Mouse (Mus musculus): ENCODE measurements around the gene Atp5h. TPM values are rescaled to one million over a fixed set of nuclear protein-coding genes. Genes with fewer than 3 reads are reported as not detected.

The Atp5h gene
- polyA plus RNA-seq, 1 experiment from 2014 or later = 895 TPM

GRCm38 (mm10) chr11:115373805-115374694, 45.7 kb downstream of the Atp5h start:
- 0 out of 2 replicates have a peak overlapping the region, but pooled peaks have one; percentile 7 for H3K27ac ChIP-seq
- H3K27me3 ChIP-seq (replicated peaks) = peaks cover 23% of the 10 kb centered on the region

GRCm38 (mm10) chr11:115372737-115373136, 47.0 kb downstream of the Atp5h start:
- peaks cover 30% of the 10 kb centered on the region for H3K27me3 ChIP-seq (replicated peaks)
- peaks cover 8% of the 10 kb centered on the region for H3K4me1 ChIP-seq
- no peak for ATAC-seq (ENCODE audit: low FRiP score, low read depth)
- H3K4me2 ChIP-seq (replicated peaks) = no peak overlapping the region
- H3K27ac ChIP-seq = no peak overlapping the region
- no peaks in the 10 kb centered on the region for H3K9me3 ChIP-seq
- no peak overlapping the region for H3K4me3 ChIP-seq
- 43% methylated on average over 2 of the region's 2 CpGs for WGBS
- H3K9ac ChIP-seq = no peak overlapping the region
- H3K36me3 ChIP-seq = no peaks in the 10 kb centered on the region

More at GRCm38 (mm10) chr11:115373805-115374694, 45.7 kb downstream of the Atp5h start:
- H3K9ac ChIP-seq = peak overlapping the region; percentile 61
- H3K4me3 ChIP-seq = peak overlapping the region; percentile 40
- no peaks in the 10 kb centered on the region for H3K9me3 ChIP-seq
- H3K4me1 ChIP-seq = peaks cover 8% of the 10 kb centered on the region; the same call in 1 of the 2 replicates
- peak overlapping the region; percentile 80 for H3K4me2 ChIP-seq (replicated peaks)
- H3K36me3 ChIP-seq = no peaks in the 10 kb centered on the region
- WGBS = 2% methylated on average over 30 of the region's 30 CpGs
- no peak for ATAC-seq (ENCODE audit: low FRiP score, low read depth)

GRCm38 (mm10) chr11:115372015-115372414, 47.7 kb downstream of the Atp5h start:
- Histone ChIP-seq H3K36me3 (no peaks in the 10 kb centered on the region), H3K4me2 (replicated peaks) (no peak overlapping the region), H3K27me3 (replicated peaks) (peaks cover 30% of the 10 kb centered on the region), H3K27ac (no peak overlapping the region), H3K4me3 (no peak overlapping the region), H3K4me1 (peaks cover 16% of the 10 kb centered on the region), H3K9me3 (no peaks in the 10 kb centered on the region), H3K9ac (no peak overlapping the region)
- no peak for ATAC-seq (ENCODE audit: low FRiP score, low read depth)
- WGBS = 70% methylated on average over 1 of the region's 1 CpGs

DNA sequence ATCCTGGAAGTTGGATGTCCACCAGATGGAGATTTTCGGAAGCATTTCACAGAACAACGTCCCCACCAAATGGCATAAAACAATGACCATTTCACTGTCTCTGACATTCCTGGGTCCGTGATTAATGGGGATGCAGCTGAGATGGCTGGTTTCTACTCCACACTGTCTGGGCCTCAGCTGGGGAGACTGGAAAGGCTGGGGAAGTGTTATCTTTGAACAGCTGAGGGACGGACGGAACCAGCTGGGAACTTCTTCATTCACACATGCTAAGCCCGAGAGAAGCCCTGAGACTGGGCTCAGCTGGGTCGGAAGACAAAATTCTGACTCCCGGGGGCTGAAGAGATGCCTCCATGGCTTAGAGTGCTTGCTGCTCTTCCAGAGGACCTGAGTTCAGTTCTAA, 48.4 kb downstream of the Atp5h start:
- H3K27me3 ChIP-seq (replicated peaks) = peaks cover 32% of the 10 kb centered on the region
- no peaks in the 10 kb centered on the region for H3K9me3 ChIP-seq
- ATAC-seq (ENCODE audit: low FRiP score, low read depth) = no peak

DNA sequence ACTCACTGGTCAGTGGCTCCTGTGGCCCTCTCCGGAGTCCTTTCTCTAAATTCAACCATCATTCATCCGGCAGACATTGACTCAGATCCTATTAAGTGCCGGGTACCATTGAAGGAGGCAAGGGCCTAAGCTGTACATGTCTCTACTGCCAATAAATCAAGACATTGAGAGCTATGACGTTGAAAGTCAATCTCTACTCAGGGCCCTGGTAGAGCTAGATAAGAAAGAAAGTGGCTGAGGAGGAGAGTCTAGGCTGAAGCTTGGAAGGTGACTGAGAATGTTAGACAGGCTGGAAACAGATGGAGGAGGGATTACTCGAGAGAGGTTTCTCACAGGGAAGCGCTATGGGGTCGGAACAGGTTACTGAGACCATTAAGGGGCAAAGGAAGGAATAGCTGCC, 49.4 kb downstream of the Atp5h start:
- no peak overlapping the region for H3K9ac ChIP-seq
- H3K4me2 ChIP-seq (replicated peaks) = no peak overlapping the region
- no peak overlapping the region for H3K27ac ChIP-seq
- ATAC-seq (ENCODE audit: low FRiP score, low read depth) = no peak
- WGBS = 49% methylated on average over 7 of the region's 7 CpGs
- no peaks in the 10 kb centered on the region for H3K9me3 ChIP-seq
- peaks cover 28% of the 10 kb centered on the region for H3K4me1 ChIP-seq
- no peaks in the 10 kb centered on the region for H3K36me3 ChIP-seq
- H3K4me3 ChIP-seq = no peak overlapping the region
- H3K27me3 ChIP-seq (replicated peaks) = peaks cover 33% of the 10 kb centered on the region

More for the DNA sequence above, 48.4 kb downstream of the Atp5h start:
- Histone ChIP-seq H3K4me3 (no peak overlapping the region), H3K4me2 (replicated peaks) (no peak overlapping the region), H3K36me3 (no peaks in the 10 kb centered on the region), H3K9ac (no peak overlapping the region), H3K27ac (no peak overlapping the region), H3K4me1 (peaks cover 22% of the 10 kb centered on the region)
- WGBS = 43% methylated on average over 8 of the region's 8 CpGs

- no peaks in the 10 kb centered on the region for H3K9me3 ChIP-seq
- H3K27me3 ChIP-seq (replicated peaks) = peaks cover 22% of the 10 kb centered on the region; the same call in 1 of the 2 replicates
- peaks cover 20% of the 10 kb centered on the region for H3K4me1 ChIP-seq
- peak within 1 kb of the TSS; percentile 77 for H3K9ac ChIP-seq
- WGBS = under 1% methylated on average over 39 of the region's 39 CpGs
- ATAC-seq (ENCODE audit: low FRiP score, low read depth) = peak; percentile 75
- peak within 1 kb of the TSS; percentile 62 for H3K4me3 ChIP-seq
- H3K27ac ChIP-seq = peak within 1 kb of the TSS; percentile 68; the same call in 1 of the 2 replicates
- no peaks in the 10 kb centered on the region for H3K36me3 ChIP-seq
- peak within 1 kb of the TSS; percentile 93 for H3K4me2 ChIP-seq (replicated peaks)
These were observed 52.3 kb downstream of the Atp5h start, which contains the start of gene Hid1 for GRCm38 (mm10) chr11:115367395-115367944. Gene Hid1, minus strand, starts transcription at chr11:115367756.

DNA sequence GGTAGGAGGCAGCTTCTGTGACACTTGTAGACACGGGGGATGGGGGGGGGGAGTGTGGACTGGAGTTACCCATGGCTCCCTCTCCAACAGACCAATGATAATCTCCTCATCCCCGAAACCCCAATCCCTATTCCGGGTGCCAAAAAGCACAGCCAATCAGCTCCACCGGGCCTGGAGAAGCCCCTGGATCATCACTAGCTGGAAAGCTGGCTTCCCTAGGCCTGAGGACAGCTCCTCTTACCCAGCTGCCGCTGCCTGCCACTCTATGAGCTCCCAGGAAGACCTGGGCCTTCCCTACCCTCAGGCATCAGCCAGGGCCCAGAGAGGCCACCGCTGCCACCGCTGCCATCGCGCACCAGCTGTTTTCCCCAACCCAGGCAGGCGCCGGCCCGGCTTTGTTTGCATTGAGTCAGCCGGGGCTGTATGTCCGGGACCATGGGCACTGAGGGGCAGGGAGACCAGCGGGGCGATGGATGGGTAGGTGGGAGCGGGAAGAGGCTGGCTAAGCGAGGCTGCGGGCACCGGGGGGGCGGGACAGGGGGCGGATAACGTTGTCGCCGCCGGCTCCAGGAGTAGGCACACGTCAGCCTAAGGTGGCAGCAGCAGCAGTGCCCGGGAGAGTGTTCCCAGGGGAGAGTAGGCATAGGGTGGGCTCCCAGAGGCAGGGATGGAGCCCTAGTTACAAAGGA, 52.9 kb downstream of the Atp5h start:
- peak; percentile 76 for ATAC-seq (ENCODE audit: low FRiP score, low read depth)
- H3K9me3 ChIP-seq = no peaks in the 10 kb centered on the region
- H3K4me3 ChIP-seq = peak overlapping the region; percentile 62
- H3K4me2 ChIP-seq (replicated peaks) = peak overlapping the region; percentile 93
- H3K27ac ChIP-seq = peak overlapping the region; percentile 68; the same call in 1 of the 2 replicates
- no peaks in the 10 kb centered on the region for H3K36me3 ChIP-seq
- peak overlapping the region; percentile 77 for H3K9ac ChIP-seq
- H3K4me1 ChIP-seq = peaks cover 20% of the 10 kb centered on the region
- peaks cover 22% of the 10 kb centered on the region; the same call in 1 of the 2 replicates for H3K27me3 ChIP-seq (replicated peaks)
- 1% methylated on average over 28 of the region's 28 CpGs for WGBS

DNA sequence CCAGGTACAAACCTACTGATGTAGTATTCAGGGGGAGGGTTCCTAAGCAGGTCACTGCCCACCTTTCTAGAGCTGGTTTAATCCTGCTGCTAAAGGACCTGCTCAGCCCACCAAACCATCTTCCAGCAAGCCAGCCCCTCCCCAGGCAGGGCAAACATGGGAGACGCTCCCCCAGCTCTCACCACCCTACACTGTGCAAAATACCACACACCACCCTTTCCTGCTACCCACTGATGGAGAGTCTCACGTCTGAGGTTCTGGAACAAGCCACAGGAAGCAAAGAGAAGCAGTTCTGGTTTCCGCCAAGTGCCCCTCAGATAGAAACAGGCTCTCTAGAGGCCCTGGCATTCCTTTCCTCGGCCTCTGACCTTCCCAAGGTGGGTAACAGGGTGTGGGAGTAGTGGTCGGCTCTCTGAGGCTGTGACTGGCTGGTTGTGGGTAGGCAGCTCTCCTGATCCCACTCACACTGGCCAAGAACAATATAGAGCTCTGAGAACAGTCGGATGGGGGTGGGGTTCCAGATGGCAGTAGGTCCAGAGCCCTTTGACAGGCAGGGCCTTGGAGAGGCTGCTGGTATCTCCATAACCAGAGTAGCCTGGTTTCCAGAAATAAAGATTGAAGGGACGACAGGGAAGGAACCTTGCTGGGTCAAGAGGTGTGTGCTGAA, 53.6 kb downstream of the Atp5h start:
- ATAC-seq (ENCODE audit: low FRiP score, low read depth) = 0 out of 2 replicates have a peak, but pooled peaks have one; percentile 9
- Histone ChIP-seq H3K27me3 (replicated peaks) (peaks cover 22% of the 10 kb centered on the region; the same call in 1 of the 2 replicates), H3K9ac (peak overlapping the region; percentile 77), H3K9me3 (no peaks in the 10 kb centered on the region), H3K4me2 (replicated peaks) (peak overlapping the region; percentile 93), H3K36me3 (no peaks in the 10 kb centered on the region), H3K27ac (no peak overlapping the region), H3K4me3 (peak overlapping the region; percentile 62), H3K4me1 (peaks cover 20% of the 10 kb centered on the region)
- WGBS = 52% methylated on average over 7 of the region's 7 CpGs

Small RNA genes lying within 50 kb of the gene (microRNA-seq; reads per million reads assigned to microRNA genes)
- not detected for gene Mir3968

Other genes with a start within 250 kb of the Atp5h start
- 8.6 and 9.7 TPM in 2 replicates for gene Tmem104, start 232.5 kb downstream of the Atp5h start, polyA plus RNA-seq (2016; fragmentation: Nextera tagmentation; extraction: Ambion mirVana)
- gene Nat9, start 232.1 kb downstream of the Atp5h start, polyA plus RNA-seq (2016; fragmentation: Nextera tagmentation; extraction: Ambion mirVana) = 19.7 and 20.3 TPM in 2 replicates
- gene Grin2c, start 152.7 kb downstream of the Atp5h start, polyA plus RNA-seq (2016; fragmentation: Nextera tagmentation; extraction: Ambion mirVana) = 0.96 and 1.0 TPM in 2 replicates
- gene Fdxr, start 142.9 kb downstream of the Atp5h start, polyA plus RNA-seq (2016; fragmentation: Nextera tagmentation; extraction: Ambion mirVana) = 16.4 and 18.9 TPM in 2 replicates
- gene Fads6, start 122.3 kb downstream of the Atp5h start, polyA plus RNA-seq (2016; fragmentation: Nextera tagmentation; extraction: Ambion mirVana) = 0.34 and 0.46 TPM in 2 replicates
- gene Otop2, start 112.8 kb downstream of the Atp5h start, polyA plus RNA-seq (2016; fragmentation: Nextera tagmentation; extraction: Ambion mirVana) = not detected in 2 replicates
- gene Ush1g, start 97.9 kb downstream of the Atp5h start, polyA plus RNA-seq (2016; fragmentation: Nextera tagmentation; extraction: Ambion mirVana) = 0.08 and 0.28 TPM in 2 replicates
- gene Otop3, start 85.2 kb downstream of the Atp5h start, polyA plus RNA-seq (2016; fragmentation: Nextera tagmentation; extraction: Ambion mirVana) = 0.55 and 0.59 TPM in 2 replicates
- gene Hid1, start 52.2 kb downstream of the Atp5h start, polyA plus RNA-seq (2016; fragmentation: Nextera tagmentation; extraction: Ambion mirVana) = 28.9 and 30.3 TPM in 2 replicates
- 30.0 and 30.1 TPM in 2 replicates for gene Cdr2l, start 38.0 kb downstream of the Atp5h start, polyA plus RNA-seq (2016; fragmentation: Nextera tagmentation; extraction: Ambion mirVana)
- gene Mrpl58, start 16.2 kb downstream of the Atp5h start, polyA plus RNA-seq (2016; fragmentation: Nextera tagmentation; extraction: Ambion mirVana) = 193 and 199 TPM in 2 replicates
- 29.7 and 29.9 TPM in 2 replicates for gene Kctd2, start 166 bp upstream of the Atp5h start, polyA plus RNA-seq (2016; fragmentation: Nextera tagmentation; extraction: Ambion mirVana)
- not detected in 2 replicates for gene Trim80, start 20.6 kb upstream of the Atp5h start, polyA plus RNA-seq (2016; fragmentation: Nextera tagmentation; extraction: Ambion mirVana)
- 0.09 and 0.14 TPM in 2 replicates for gene Slc16a5, start 42.5 kb upstream of the Atp5h start, polyA plus RNA-seq (2016; fragmentation: Nextera tagmentation; extraction: Ambion mirVana)
- 12.9 and 13.1 TPM in 2 replicates for gene Armc7, start 55.7 kb upstream of the Atp5h start, polyA plus RNA-seq (2016; fragmentation: Nextera tagmentation; extraction: Ambion mirVana)
- gene Nt5c, start 71.9 kb upstream of the Atp5h start, polyA plus RNA-seq (2016; fragmentation: Nextera tagmentation; extraction: Ambion mirVana) = 84.8 and 87.1 TPM in 2 replicates
- gene Jpt1, start 94.4 kb upstream of the Atp5h start, polyA plus RNA-seq (2016; fragmentation: Nextera tagmentation; extraction: Ambion mirVana) = 999 and 1,042 TPM in 2 replicates
- 1,184 and 1,219 TPM in 2 replicates for gene Sumo2, start 116.3 kb upstream of the Atp5h start, polyA plus RNA-seq (2016; fragmentation: Nextera tagmentation; extraction: Ambion mirVana)
- gene Nup85, start 144.5 kb upstream of the Atp5h start, polyA plus RNA-seq (2016; fragmentation: Nextera tagmentation; extraction: Ambion mirVana) = 141 and 143 TPM in 2 replicates
- gene Mrps7, start 184.0 kb upstream of the Atp5h start, polyA plus RNA-seq (2016; fragmentation: Nextera tagmentation; extraction: Ambion mirVana) = 85.2 and 90.2 TPM in 2 replicates
- gene Gga3, start 184.1 kb upstream of the Atp5h start, polyA plus RNA-seq (2016; fragmentation: Nextera tagmentation; extraction: Ambion mirVana) = 33.7 and 38.5 TPM in 2 replicates
- 11.6 and 12.5 TPM in 2 replicates for gene Mif4gd, start 193.0 kb upstream of the Atp5h start, polyA plus RNA-seq (2016; fragmentation: Nextera tagmentation; extraction: Ambion mirVana)
- gene Slc25a19, start 208.3 kb upstream of the Atp5h start, polyA plus RNA-seq (2016; fragmentation: Nextera tagmentation; extraction: Ambion mirVana) = 27.5 and 28.2 TPM in 2 replicates